Mouse (Mus musculus) megakaryocyte, embryonic 14.5 days (primary cell): Measurements from ENCODE around the gene Nrm. TPM values are rescaled to one million over a fixed set of nuclear protein-coding genes. Genes with fewer than 3 reads are reported as not detected.

Source experiments
- H3K27me3 ChIP-seq: replicated peaks from 2 replicates; pipeline ENCODE3; 2012; ENCODE audit warnings: inconsistent platforms
- H3K36me3 ChIP-seq: replicated peaks from 2 replicates; pipeline ENCODE3; 2012; ENCODE audit warnings: low read length, inconsistent platforms, mixed read lengths
- H3K4me1 ChIP-seq: 2 replicates; pipeline ENCODE4 v1.6.1; 2012; ENCODE audit warnings: inconsistent platforms
- H3K4me3 ChIP-seq: replicated peaks from 2 replicates; pipeline ENCODE3; 2012; ENCODE audit warnings: moderate library complexity, mild to moderate bottlenecking, inconsistent platforms
- H3K9me3 ChIP-seq: 2 replicates; pipeline ENCODE4 v1.6.1; 2012; ENCODE audit warnings: inconsistent platforms
- FLI1 ChIP-seq: IDR thresholded peaks from 2 replicates; pipeline ENCODE4 v1.6.1; 2012; ENCODE audit warnings: low read length, inconsistent platforms, mixed read lengths
- GATA1 ChIP-seq: IDR thresholded peaks from 3 replicates; pipeline ENCODE4 v1.6.1; 2012; ENCODE audit warnings: mixed read lengths, low read length, inconsistent platforms, borderline replicate concordance
- polyA plus RNA-seq: library from polyadenylated mRNA; stranded (reverse); fragments of >175 nt; gene quantifications from 2 replicates; pipeline ENCODE4 v1.2.3, GENCODE M21; 2012; ENCODE audit warnings: low replicate concordance; ENCODE audit not compliant: insufficient read depth

Gene Nrm
- 5.6 TPM in 1 of 2 replicates, not detected in the other for polyA plus RNA-seq

DNA sequence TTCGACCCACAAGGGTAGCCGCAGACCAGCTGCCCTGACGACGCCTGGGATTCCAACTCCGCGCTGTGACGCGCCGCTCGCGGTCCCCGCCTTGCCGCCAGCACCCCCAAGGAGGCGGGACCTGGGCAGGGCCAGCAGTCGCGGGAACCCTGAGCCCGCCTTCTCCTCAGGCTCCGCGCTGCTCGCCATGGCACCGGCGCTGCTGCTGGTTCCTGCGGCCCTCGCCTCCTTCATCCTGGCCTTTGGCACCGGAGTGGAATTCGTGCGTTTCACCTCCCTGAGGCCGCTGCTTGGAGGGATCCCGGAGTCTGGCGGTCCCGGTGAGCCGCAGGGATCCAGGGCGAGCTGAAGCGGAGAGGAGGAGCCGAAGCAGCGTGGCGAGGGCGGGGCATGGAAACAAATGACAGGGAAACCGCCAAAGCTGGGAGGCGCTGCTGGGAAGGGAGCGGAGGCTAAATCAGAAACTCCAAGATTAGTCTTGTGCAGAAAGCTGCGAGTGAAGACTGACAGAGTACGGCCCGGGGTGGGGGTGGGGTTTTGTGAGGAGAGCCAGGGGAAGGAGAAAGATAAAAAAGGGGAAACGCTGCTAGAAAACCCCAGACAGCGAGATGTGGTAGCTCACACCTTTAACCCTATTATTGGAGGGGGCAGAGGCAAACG is at the start of gene Nrm:
TSS of gene Nrm (plus strand) at position 121 of the 660 bp plus-strand sequence.
- Histone ChIP-seq H3K9me3 (no peaks in the 10 kb centered on the region), H3K4me1 (peaks cover 76% of the 10 kb centered on the region), H3K36me3 (peaks cover 31% of the 10 kb centered on the region), H3K4me3 (peak within 1 kb of the TSS; percentile 96), H3K27me3 (peaks cover 19% of the 10 kb centered on the region)
- TF ChIP-seq FLI1 (no peak), GATA1 (no peak)

DNA sequence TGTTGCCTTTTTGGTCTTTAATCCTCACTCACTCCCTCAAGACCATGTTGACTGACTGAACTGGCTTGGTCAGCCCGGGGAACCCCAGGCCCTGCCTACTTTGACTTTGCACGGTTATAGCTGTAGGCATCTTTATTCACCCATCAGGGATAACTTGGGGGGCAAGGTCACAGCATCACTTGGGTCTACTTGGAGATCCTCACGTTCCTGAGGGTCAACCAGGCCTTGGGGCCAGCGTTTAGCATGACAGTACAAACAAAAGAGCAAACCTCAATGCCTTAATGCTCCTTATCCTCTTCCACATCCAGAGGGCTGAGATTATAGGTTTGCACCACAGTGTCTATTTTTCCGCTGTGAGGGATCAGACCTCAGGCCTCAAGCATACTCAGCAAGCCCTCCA is 48.8 kb upstream of the Nrm start:
- peaks cover 4% of the 10 kb centered on the region for H3K27me3 ChIP-seq
- TF ChIP-seq FLI1 (no peak), GATA1 (no peak)
- H3K4me3 ChIP-seq: no peak overlapping the region
- H3K36me3 ChIP-seq: no peaks in the 10 kb centered on the region
- H3K4me1 ChIP-seq: peaks cover 71% of the 10 kb centered on the region
- H3K9me3 ChIP-seq: no peaks in the 10 kb centered on the region

DNA sequence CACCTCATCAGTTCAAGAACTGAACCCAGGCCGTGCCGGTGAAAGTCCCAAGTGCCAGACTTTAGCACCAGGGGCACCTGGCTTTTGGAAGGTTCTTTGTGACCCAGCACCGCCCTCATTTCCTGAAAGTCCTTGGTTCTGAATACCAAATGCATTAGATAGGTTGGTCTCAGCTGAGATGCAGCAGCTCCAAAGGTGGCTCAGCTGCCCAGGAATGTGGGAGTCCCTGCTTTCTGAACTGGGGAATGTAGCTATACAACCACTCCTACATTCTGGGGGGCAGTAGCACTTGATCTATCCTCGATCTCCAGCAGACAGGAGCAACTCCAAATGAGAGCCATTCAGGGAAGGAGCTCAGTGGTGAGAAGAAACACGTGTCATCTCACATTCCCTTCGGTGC is 48.4 kb upstream of the Nrm start:
- Histone ChIP-seq H3K27me3 (peaks cover 4% of the 10 kb centered on the region), H3K36me3 (no peaks in the 10 kb centered on the region), H3K4me3 (no peak overlapping the region), H3K9me3 (no peaks in the 10 kb centered on the region), H3K4me1 (peaks cover 72% of the 10 kb centered on the region)
- TF ChIP-seq FLI1: no peak
- no peak for TF ChIP-seq GATA1

DNA sequence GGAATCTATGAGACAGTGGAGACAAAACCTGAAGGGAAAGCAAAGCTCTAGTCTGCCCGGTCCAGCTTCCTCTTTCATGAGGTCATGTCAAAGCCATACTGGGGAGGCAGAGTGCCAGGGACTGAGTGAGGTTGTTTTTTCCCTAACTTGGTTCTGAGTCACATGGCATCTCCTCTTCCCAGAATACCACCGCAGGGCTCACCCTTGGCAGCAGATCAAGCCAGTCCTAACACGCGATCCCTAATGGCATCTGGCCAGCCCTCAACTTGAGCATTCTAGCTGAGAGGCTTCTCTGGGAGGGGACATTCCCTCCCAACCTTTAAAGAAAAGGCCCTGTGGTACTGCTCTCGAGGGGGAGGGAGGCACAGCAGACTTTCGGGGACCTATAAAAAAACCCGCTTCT is 47.9 kb upstream of the Nrm start:
- TF ChIP-seq FLI1 (no peak), GATA1 (no peak)
- Histone ChIP-seq H3K4me1 (peaks cover 67% of the 10 kb centered on the region), H3K9me3 (no peaks in the 10 kb centered on the region), H3K4me3 (peak overlapping the region; percentile 62), H3K36me3 (no peaks in the 10 kb centered on the region), H3K27me3 (peaks cover 4% of the 10 kb centered on the region)

DNA sequence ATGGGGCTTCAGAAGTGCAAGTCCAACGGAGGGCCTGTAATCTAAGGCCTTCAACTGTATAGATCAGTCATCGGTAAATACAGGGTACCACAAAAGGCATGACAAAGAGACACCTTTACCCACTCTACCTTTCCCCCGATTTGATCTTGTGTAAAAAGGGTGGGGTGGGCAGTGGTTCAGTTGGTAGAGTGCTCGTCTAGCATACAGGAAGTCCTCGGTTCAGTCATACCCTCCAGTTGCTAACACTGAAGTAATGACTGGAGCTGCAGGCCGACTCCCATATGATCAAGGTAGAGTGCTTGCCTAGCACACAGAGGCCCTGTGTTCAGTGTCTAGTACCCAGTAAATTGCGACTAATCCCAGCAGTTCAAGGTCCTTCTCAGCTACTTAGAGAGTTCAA is 47.5 kb upstream of the Nrm start:
- peaks cover 4% of the 10 kb centered on the region for H3K27me3 ChIP-seq
- no peak for TF ChIP-seq GATA1
- no peak for TF ChIP-seq FLI1
- H3K4me3 ChIP-seq: peak overlapping the region; percentile 44
- H3K4me1 ChIP-seq: peaks cover 63% of the 10 kb centered on the region
- no peaks in the 10 kb centered on the region for H3K9me3 ChIP-seq
- no peaks in the 10 kb centered on the region for H3K36me3 ChIP-seq

DNA sequence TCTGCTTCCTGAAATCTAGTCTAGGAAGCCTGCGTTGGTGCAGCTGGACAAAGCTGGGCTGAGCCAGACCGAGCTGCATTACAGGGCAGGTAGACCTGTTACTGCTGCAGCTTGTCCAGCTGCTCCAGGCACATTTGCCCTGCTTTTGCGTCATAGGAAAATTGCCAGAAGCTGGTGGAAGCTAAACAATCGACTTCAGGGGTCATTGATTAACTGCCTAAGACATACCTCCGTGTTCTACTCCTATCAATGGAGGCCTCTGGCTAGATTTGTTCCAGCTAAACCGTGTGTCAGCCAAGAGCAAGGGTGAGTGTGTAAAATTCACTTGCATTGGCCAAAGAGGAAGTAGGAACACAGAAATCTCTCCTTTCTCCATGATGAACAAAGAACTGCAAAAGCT is 46.4 kb upstream of the Nrm start:
- TF ChIP-seq FLI1 (no peak), GATA1 (no peak)
- peaks cover 63% of the 10 kb centered on the region for H3K4me1 ChIP-seq
- no peaks in the 10 kb centered on the region for H3K9me3 ChIP-seq
- H3K4me3 ChIP-seq: no peak overlapping the region
- peaks cover 3% of the 10 kb centered on the region for H3K27me3 ChIP-seq
- H3K36me3 ChIP-seq: no peaks in the 10 kb centered on the region

DNA sequence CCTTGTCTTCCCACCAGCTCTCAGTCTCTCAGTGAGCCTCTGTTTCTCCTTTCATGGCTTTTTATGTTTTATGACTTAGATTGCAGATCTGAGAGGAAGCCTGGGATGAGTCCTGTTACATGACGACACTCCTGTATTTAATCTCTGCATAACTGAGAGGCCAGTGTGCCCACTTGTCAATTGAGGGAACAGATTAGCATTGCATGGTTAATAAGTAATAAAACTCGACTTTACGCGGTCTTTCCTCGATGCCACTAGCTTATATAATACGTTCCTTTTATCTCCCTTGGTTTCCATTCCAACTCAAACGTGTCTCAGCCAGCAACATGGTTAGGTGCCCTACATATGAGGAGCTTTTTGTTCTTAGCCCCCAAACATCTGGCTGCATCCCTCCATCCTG is 45.3 kb upstream of the Nrm start:
- TF ChIP-seq FLI1: no peak
- TF ChIP-seq GATA1: no peak
- peaks cover 73% of the 10 kb centered on the region for H3K4me1 ChIP-seq

DNA sequence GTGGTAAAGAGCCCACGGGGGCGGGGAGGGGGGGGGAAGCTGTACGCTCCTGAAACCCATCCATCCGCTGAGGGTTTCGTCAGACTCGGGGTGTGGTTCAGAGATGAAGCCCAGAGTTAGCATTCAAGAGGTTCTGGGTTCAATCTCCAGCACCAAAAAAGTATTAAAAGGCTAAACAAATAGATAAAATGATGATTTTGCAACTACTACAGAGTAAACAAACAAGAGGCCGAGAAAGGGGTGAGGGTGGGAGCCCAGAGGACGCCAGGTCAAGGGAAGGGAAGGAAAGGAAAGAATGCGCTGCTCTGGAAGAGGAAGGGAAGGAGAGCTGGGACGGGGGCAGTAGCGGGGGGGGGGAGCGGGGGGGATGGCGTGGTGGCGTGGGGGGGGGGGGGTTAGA is 44.4 kb upstream of the Nrm start:
- TF ChIP-seq GATA1 (no peak), FLI1 (no peak)
- Histone ChIP-seq H3K4me3 (no peak overlapping the region), H3K4me1 (peaks cover 80% of the 10 kb centered on the region), H3K9me3 (no peaks in the 10 kb centered on the region), H3K36me3 (no peaks in the 10 kb centered on the region), H3K27me3 (no peaks in the 10 kb centered on the region)

More for the DNA sequence above, 45.3 kb upstream of the Nrm start:
- Histone ChIP-seq H3K9me3 (no peaks in the 10 kb centered on the region), H3K4me3 (peak overlapping the region; percentile 11), H3K36me3 (no peaks in the 10 kb centered on the region), H3K27me3 (no peaks in the 10 kb centered on the region)

DNA sequence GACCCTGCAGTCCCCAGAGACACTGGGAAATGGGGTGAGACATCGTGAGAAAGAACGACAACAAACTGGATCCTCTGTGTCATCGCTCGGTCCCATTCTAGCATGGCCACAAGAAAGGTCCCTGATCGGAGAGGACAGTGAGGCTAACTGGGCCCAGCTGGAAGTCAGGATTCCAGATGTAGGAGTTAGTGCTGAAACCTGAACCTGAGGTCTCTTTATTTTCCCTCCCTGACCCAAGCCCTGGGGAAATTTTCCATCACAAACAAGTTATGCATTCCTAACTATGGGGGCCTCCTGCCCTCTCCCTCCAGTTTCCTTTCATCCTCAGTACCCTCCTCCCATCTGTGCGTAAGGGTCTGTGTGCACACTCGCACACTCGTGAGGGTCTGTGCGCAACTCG is 43.9 kb upstream of the Nrm start:
- Histone ChIP-seq H3K4me1 (peaks cover 79% of the 10 kb centered on the region), H3K9me3 (no peaks in the 10 kb centered on the region), H3K27me3 (no peaks in the 10 kb centered on the region), H3K4me3 (no peak overlapping the region), H3K36me3 (no peaks in the 10 kb centered on the region)
- TF ChIP-seq FLI1 (no peak), GATA1 (no peak)

DNA sequence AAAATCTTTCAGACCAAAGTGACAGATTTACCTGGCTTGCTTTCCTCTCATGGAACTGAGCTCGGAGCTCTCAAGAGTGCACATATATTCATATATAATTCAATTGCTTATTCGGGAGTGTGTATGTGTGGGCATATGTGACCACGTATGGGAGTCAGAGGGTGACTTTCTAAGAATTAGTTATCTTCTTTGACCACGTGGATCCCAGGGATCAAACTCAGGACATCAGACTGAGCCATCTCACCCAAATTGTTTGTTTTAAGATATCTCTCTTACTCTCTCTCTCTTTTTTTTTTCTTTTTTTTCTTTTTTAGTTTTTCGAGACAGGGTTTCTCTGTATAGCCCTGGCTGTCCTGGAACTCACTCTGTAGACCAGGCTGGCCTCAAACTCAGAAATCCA is 41.0 kb upstream of the Nrm start:
- Histone ChIP-seq H3K4me3 (no peak overlapping the region), H3K36me3 (peaks cover 12% of the 10 kb centered on the region), H3K4me1 (peaks cover 67% of the 10 kb centered on the region), H3K9me3 (no peaks in the 10 kb centered on the region), H3K27me3 (no peaks in the 10 kb centered on the region)
- no peak for TF ChIP-seq FLI1
- TF ChIP-seq GATA1: no peak
